Mouse (Mus musculus): Measurements from ENCODE around the gene Pogz.

GRCm38 (mm10) chr3:94886316-94887224 is 49.2 kb downstream of the Pogz start, which contains the start of gene Psmb4:
- TF ChIP-seq CTCF (conservative IDR thresholded peaks at IDR 0.05; ENCODE audit: low read length) = no peak
- no peak for TF ChIP-seq POU5F1 (IDR thresholded peaks at IDR 0.05; ENCODE audit: borderline replicate concordance, low read length)
